Mouse (Mus musculus) intestine, embryonic 15.5 days (tissue): ENCODE data around the gene Tial1. TPM values are rescaled to one million over a fixed set of nuclear protein-coding genes. Genes with fewer than 3 reads are reported as not detected.

Source experiments
- ATAC-seq: fragments of 200-750 bp; cut with Nextera tagmentation; 2 replicates; pipeline ENCODE4 v1.8.0; 2017; ENCODE audit warnings: moderate TSS enrichment, moderate library complexity
- H3K27ac ChIP-seq: fragments of 300-500 bp; sonication (generic); 2 replicates; pipeline ENCODE4 v1.5.1; 2015; ENCODE audit warnings: mild to moderate bottlenecking, inconsistent platforms
- H3K27me3 ChIP-seq: fragments of 300-500 bp; sonication (generic); replicated peaks from 2 replicates; pipeline ENCODE4 v1.6.1; 2015; ENCODE audit warnings: inconsistent platforms
- H3K36me3 ChIP-seq: fragments of 300-500 bp; sonication (generic); 2 replicates; pipeline ENCODE4 v1.6.1; 2015; ENCODE audit warnings: inconsistent platforms
- H3K4me1 ChIP-seq: fragments of 300-500 bp; sonication (generic); replicated peaks from 2 replicates; pipeline ENCODE4 v1.6.1; 2015; ENCODE audit warnings: inconsistent platforms
- H3K4me2 ChIP-seq: fragments of 300-500 bp; sonication (generic); replicated peaks from 2 replicates; pipeline ENCODE4 v1.6.1; 2015; ENCODE audit warnings: mild to moderate bottlenecking, inconsistent platforms
- H3K4me3 ChIP-seq: fragments of 300-500 bp; sonication (generic); replicated peaks from 2 replicates; pipeline ENCODE4 v1.5.1; 2015; ENCODE audit warnings: inconsistent platforms
- H3K9ac ChIP-seq: fragments of 300-500 bp; sonication (generic); 2 replicates; pipeline ENCODE4 v1.6.1; 2015; ENCODE audit warnings: inconsistent platforms
- H3K9me3 ChIP-seq: fragments of 300-500 bp; sonication (generic); 2 replicates; pipeline ENCODE4 v1.6.1; 2016; ENCODE audit warnings: inconsistent platforms
- WGBS: fragments of 180-500 bp; shearing (Covaris S2); methylation state at CpG from one replicate; pipeline ENCODE4 v1.1.7; 2015; 5-methylcytosine and 5-hydroxymethylcytosine counted together
- polyA plus RNA-seq: library from polyadenylated mRNA; unstranded; fragments of >200 nt; fragmentation: Nextera tagmentation; extraction: Ambion mirVana; gene quantifications from 2 replicates; pipeline ENCODE4 v1.2.1, GENCODE M21; 2015

Gene Tial1
- polyA plus RNA-seq, 1 experiment from 2014 or later: 24.2 TPM

GRCm38 (mm10) chr7:128412071-128412833 lies 49.3 kb downstream of the Tial1 start:
- ATAC-seq: no peak
- Histone ChIP-seq H3K4me1 (peaks cover 11% of the 10 kb centered on the region), H3K4me3 (no peak overlapping the region), H3K27me3 (peaks cover 8% of the 10 kb centered on the region), H3K4me2 (no peak overlapping the region), H3K36me3 (no peaks in the 10 kb centered on the region), H3K9me3 (no peaks in the 10 kb centered on the region), H3K27ac (no peak overlapping the region), H3K9ac (no peak overlapping the region)
- WGBS: 72% methylated on average over 10 of the region's 10 CpGs

GRCm38 (mm10) chr7:128410708-128411413 lies 50.7 kb downstream of the Tial1 start:
- Histone ChIP-seq H3K27me3 (0 out of 2 replicates have a peak, but pooled peaks cover 7% of the 10 kb centered on the region), H3K27ac (no peak overlapping the region), H3K9me3 (no peaks in the 10 kb centered on the region), H3K9ac (no peak overlapping the region), H3K4me3 (no peak overlapping the region), H3K4me1 (peaks cover 7% of the 10 kb centered on the region; the same call in 1 of the 2 replicates), H3K36me3 (no peaks in the 10 kb centered on the region), H3K4me2 (no peak overlapping the region)
- no peak for ATAC-seq
- WGBS: 40% methylated on average over 11 of the region's 11 CpGs

- no peaks in the 10 kb centered on the region for H3K36me3 ChIP-seq
Measured at GRCm38 (mm10) chr7:128408265-128408664, 53.3 kb downstream of the Tial1 start.

GRCm38 (mm10) chr7:128403988-128404387 lies 57.5 kb downstream of the Tial1 start:
- H3K9me3 ChIP-seq: no peaks in the 10 kb centered on the region
- H3K36me3 ChIP-seq: no peaks in the 10 kb centered on the region; the same call in 1 of the 2 replicates
- no peak overlapping the region for H3K9ac ChIP-seq
- H3K27me3 ChIP-seq: no peaks in the 10 kb centered on the region
- WGBS: 70% methylated on average over 6 of the region's 6 CpGs
- H3K4me1 ChIP-seq: peaks cover 3% of the 10 kb centered on the region; the same call in 1 of the 2 replicates
- H3K27ac ChIP-seq: no peak overlapping the region
- H3K4me3 ChIP-seq: no peak overlapping the region
- H3K4me2 ChIP-seq: no peak overlapping the region
- no peak for ATAC-seq

More at GRCm38 (mm10) chr7:128408265-128408664, 53.3 kb downstream of the Tial1 start:
- no peak for ATAC-seq
- Histone ChIP-seq H3K4me2 (no peak overlapping the region), H3K4me1 (peaks cover 9% of the 10 kb centered on the region; the same call in 1 of the 2 replicates), H3K27ac (no peak overlapping the region), H3K9ac (no peak overlapping the region), H3K4me3 (no peak overlapping the region), H3K9me3 (no peaks in the 10 kb centered on the region), H3K27me3 (no peaks in the 10 kb centered on the region)
- WGBS: 85% methylated on average over 5 of the region's 5 CpGs

- Histone ChIP-seq H3K4me3 (no peak overlapping the region), H3K36me3 (no peaks in the 10 kb centered on the region; the same call in 1 of the 2 replicates), H3K4me1 (peaks cover 3% of the 10 kb centered on the region; the same call in 1 of the 2 replicates), H3K9ac (no peak overlapping the region), H3K9me3 (no peaks in the 10 kb centered on the region), H3K4me2 (no peak overlapping the region), H3K27me3 (no peaks in the 10 kb centered on the region), H3K27ac (no peak overlapping the region)
- no peak for ATAC-seq
- WGBS: 43% methylated on average over 6 of the region's 6 CpGs
Measured at GRCm38 (mm10) chr7:128403586-128403985, 57.9 kb downstream of the Tial1 start.

- Histone ChIP-seq H3K9ac (no peak overlapping the region), H3K27me3 (no peaks in the 10 kb centered on the region), H3K4me2 (no peak overlapping the region), H3K4me3 (no peak overlapping the region), H3K4me1 (peaks cover 3% of the 10 kb centered on the region; the same call in 1 of the 2 replicates), H3K27ac (no peak overlapping the region), H3K9me3 (no peaks in the 10 kb centered on the region), H3K36me3 (no peaks in the 10 kb centered on the region; the same call in 1 of the 2 replicates)
- ATAC-seq: no peak
- 26% methylated on average over 10 of the region's 10 CpGs for WGBS
Measured at GRCm38 (mm10) chr7:128403128-128403527, 58.4 kb downstream of the Tial1 start.

GRCm38 (mm10) chr7:128402577-128402976 lies 58.9 kb downstream of the Tial1 start:
- no peaks in the 10 kb centered on the region for H3K27me3 ChIP-seq

GRCm38 (mm10) chr7:128398664-128399063 lies 62.9 kb downstream of the Tial1 start:
- Histone ChIP-seq H3K4me1 (peaks cover 2% of the 10 kb centered on the region; the same call in 1 of the 2 replicates), H3K4me2 (no peak overlapping the region), H3K27ac (no peak overlapping the region), H3K36me3 (no peaks in the 10 kb centered on the region; the same call in 1 of the 2 replicates), H3K27me3 (no peaks in the 10 kb centered on the region), H3K9me3 (no peaks in the 10 kb centered on the region), H3K4me3 (no peak overlapping the region), H3K9ac (no peak overlapping the region)
- WGBS: 61% methylated on average over 4 of the region's 4 CpGs
- ATAC-seq: no peak

More at GRCm38 (mm10) chr7:128402577-128402976, 58.9 kb downstream of the Tial1 start:
- Histone ChIP-seq H3K9ac (no peak overlapping the region), H3K4me1 (peaks cover 3% of the 10 kb centered on the region; the same call in 1 of the 2 replicates), H3K27ac (no peak overlapping the region), H3K4me3 (no peak overlapping the region), H3K36me3 (no peaks in the 10 kb centered on the region; the same call in 1 of the 2 replicates), H3K4me2 (no peak overlapping the region), H3K9me3 (no peaks in the 10 kb centered on the region)
- WGBS: 61% methylated on average over 8 of the region's 8 CpGs
- ATAC-seq: no peak

GRCm38 (mm10) chr7:128397066-128397465 lies 64.5 kb downstream of the Tial1 start:
- H3K27me3 ChIP-seq: no peaks in the 10 kb centered on the region
- WGBS: 63% methylated on average over 2 of the region's 2 CpGs
- peaks cover 4% of the 10 kb centered on the region for H3K4me1 ChIP-seq
- ATAC-seq: no peak
- H3K9me3 ChIP-seq: no peaks in the 10 kb centered on the region
- no peak overlapping the region for H3K9ac ChIP-seq
- no peak overlapping the region for H3K4me3 ChIP-seq
- H3K36me3 ChIP-seq: no peaks in the 10 kb centered on the region; the same call in 1 of the 2 replicates
- H3K27ac ChIP-seq: no peak overlapping the region
- no peak overlapping the region for H3K4me2 ChIP-seq

- H3K27ac ChIP-seq: no peak overlapping the region
- H3K9ac ChIP-seq: no peak overlapping the region
- H3K4me1 ChIP-seq: peaks cover 18% of the 10 kb centered on the region
- H3K4me3 ChIP-seq: no peak overlapping the region
- no peak overlapping the region for H3K4me2 ChIP-seq
- no peaks in the 10 kb centered on the region for H3K36me3 ChIP-seq
- H3K27me3 ChIP-seq: no peaks in the 10 kb centered on the region
- H3K9me3 ChIP-seq: no peaks in the 10 kb centered on the region
- no peak for ATAC-seq
- 42% methylated on average over 4 of the region's 4 CpGs for WGBS
Measured at GRCm38 (mm10) chr7:128393756-128394155, 67.8 kb downstream of the Tial1 start.

GRCm38 (mm10) chr7:128392972-128393314 lies 68.6 kb downstream of the Tial1 start:
- Histone ChIP-seq H3K27me3 (no peaks in the 10 kb centered on the region), H3K36me3 (no peaks in the 10 kb centered on the region), H3K4me3 (no peak overlapping the region), H3K4me1 (peaks cover 20% of the 10 kb centered on the region), H3K9me3 (no peaks in the 10 kb centered on the region), H3K9ac (no peak overlapping the region), H3K27ac (no peak overlapping the region), H3K4me2 (no peak overlapping the region)
- no peak for ATAC-seq
- 43% methylated on average over 5 of the region's 5 CpGs for WGBS
